Mouse (Mus musculus): ENCODE measurements around the gene Acsf3. TPM values are rescaled to one million over a fixed set of nuclear protein-coding genes. Genes with fewer than 3 reads are reported as not detected.

Gene Acsf3
- polyA plus RNA-seq, 1 experiment from 2014 or later = 13.7 TPM

DNA sequence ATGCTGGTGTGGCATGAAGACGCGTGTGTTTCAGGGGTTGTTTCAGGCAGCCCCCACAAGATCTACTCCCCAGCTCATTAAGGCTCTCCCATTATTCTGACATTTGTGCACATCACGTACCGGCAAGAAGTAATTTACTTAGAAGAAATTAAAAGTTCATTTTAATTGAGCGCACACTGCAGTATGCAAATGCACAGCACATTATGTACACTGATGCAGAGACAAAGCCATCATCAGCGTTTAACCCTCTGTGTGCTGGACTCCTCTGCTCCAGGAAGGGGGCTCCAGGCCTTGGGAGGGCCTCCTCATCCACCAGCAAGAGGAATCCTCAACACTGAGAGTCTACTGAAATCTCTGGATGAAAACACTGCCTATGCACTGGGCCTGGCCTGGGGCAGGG is 37.4 kb upstream of the Acsf3 start:
- H3K27ac ChIP-seq (ENCODE audit: low read depth, low read length) = peak overlapping the region; percentile 76
- ATAC-seq (peak; percentile 37), DNase-seq (ENCODE audit: low spot score) (peak; percentile 72)
- H3K9me3 ChIP-seq (replicated peaks; ENCODE audit: control insufficient read depth, low read length) = no peaks in the 10 kb centered on the region
- no peak overlapping the region for H3K4me2 ChIP-seq (ENCODE audit: low read length)
- no peak overlapping the region for H3K9ac ChIP-seq (ENCODE audit: low read length)
- H3K4me1 ChIP-seq (ENCODE audit: control insufficient read depth, insufficient read depth, low read length) = peaks cover 62% of the 10 kb centered on the region
- no peaks in the 10 kb centered on the region for H3K36me3 ChIP-seq (ENCODE audit: control insufficient read depth, insufficient read depth, low read length)
- no peak overlapping the region for H3K4me3 ChIP-seq (ENCODE audit: low read depth, low read length)
- 21% methylated on average over 6 of the region's 6 CpGs for WGBS
- H3K27me3 ChIP-seq (replicated peaks; ENCODE audit: control insufficient read depth, insufficient read depth, low read length) = no peaks in the 10 kb centered on the region

DNA sequence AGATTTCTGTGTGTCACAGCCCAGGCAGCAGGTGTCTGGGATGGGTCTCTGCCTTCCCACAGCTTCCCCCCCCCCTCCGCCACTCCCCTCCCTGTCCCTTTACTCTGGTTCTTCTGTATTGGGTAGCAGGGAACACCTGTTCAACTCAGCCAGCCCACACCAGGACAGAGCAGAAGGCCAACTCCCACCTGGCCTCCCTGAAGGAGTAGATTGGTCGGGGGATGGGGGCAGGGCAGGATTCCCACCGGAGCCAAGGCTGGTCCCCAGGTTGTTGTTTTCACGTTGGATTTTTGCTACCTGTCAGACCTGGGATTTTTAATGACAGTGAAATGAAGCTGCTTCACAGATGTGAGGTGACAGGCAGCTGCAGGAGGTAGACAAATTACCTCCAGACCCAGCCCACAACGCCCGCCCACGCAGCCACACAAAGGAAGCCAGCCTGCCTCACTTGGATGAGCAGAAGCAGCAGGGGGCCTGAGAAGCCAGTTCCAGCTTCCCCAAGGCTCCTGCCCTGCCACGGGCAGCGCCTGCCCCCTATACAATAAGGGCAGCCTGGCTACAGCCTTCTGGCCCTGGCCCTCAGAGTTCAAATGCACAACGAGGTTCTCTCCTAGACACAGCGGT is 36.1 kb upstream of the Acsf3 start:
- H3K27ac ChIP-seq (ENCODE audit: low read depth, low read length) = peak overlapping the region; percentile 76
- ATAC-seq (no peak), DNase-seq (ENCODE audit: low spot score) (peak; percentile 51)
- H3K9me3 ChIP-seq (replicated peaks; ENCODE audit: control insufficient read depth, low read length) = no peaks in the 10 kb centered on the region
- WGBS = 21% methylated on average over 11 of the region's 11 CpGs
- H3K27me3 ChIP-seq (replicated peaks; ENCODE audit: control insufficient read depth, insufficient read depth, low read length) = no peaks in the 10 kb centered on the region
- peaks cover 72% of the 10 kb centered on the region for H3K4me1 ChIP-seq (ENCODE audit: control insufficient read depth, insufficient read depth, low read length)
- H3K4me3 ChIP-seq (ENCODE audit: low read depth, low read length) = no peak overlapping the region
- H3K36me3 ChIP-seq (ENCODE audit: control insufficient read depth, insufficient read depth, low read length) = no peaks in the 10 kb centered on the region
- 0 out of 2 replicates have a peak overlapping the region, but pooled peaks have one; percentile 29 for H3K9ac ChIP-seq (ENCODE audit: low read length)
- no peak overlapping the region for H3K4me2 ChIP-seq (ENCODE audit: low read length)

DNA sequence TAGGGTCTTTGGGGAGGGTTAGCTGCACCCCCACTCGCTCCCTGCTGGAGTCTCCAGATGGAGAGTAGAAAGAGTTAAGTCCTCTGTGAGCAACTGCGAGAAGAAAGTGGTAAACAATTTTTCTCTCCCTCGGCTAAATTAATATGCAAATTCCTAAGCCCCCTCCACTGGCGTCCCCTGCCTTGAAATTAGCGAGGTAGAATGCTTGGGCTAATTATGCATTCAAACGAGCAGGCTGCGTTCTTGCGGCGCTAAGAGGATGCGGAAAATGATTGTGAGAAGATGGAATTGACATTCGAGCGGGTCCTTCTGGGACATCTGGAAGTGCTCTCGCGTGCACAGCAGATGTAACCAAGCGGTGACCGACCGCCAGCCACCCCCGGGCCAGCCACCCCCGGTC is 32.8 kb upstream of the Acsf3 start:
- WGBS = under 1% methylated on average over 19 of the region's 19 CpGs
- ATAC-seq (peak; percentile 65), DNase-seq (ENCODE audit: low spot score) (peak; percentile 91)

DNA sequence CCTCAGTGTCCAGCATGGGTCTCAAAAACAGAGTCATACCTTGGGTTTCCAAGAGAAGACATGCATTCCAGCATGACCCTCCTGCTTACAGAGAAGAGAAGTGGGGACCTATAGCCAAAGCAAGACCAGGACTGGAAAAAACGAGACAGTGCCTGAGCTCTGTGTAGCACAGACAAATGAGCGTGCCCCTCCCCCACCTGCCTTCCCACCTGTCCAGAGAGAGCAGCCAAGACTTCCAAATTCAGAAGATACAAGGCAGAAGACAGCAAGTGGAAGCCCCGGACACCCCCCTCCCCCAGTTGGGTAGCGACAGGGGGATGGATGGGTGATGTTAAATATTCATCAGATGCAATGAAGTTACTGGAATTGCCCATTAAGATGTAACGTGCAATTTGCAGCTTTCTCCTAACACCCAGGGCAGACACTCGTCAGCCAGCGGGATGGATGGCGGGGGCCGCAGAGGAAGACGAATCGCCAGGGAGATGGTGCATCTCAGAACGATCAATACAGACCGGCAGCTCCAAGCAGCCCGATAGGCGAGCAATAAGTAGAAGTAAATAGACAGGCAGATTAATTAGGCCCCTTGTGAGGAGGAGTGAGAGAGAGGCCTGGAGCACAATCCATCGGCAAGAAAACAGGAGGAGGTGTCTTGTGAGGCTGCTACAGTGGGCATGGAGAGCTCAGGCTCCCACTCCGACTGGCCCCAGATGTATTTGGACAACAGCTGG is 30.1 kb upstream of the Acsf3 start:
- ATAC-seq (peak; percentile 14), DNase-seq (ENCODE audit: low spot score) (peak; percentile 64)
- Histone ChIP-seq H3K36me3 (ENCODE audit: control insufficient read depth, insufficient read depth, low read length) (no peaks in the 10 kb centered on the region), H3K9ac (ENCODE audit: low read length) (peak overlapping the region; percentile 49), H3K4me3 (ENCODE audit: low read depth, low read length) (no peak overlapping the region), H3K4me1 (ENCODE audit: control insufficient read depth, insufficient read depth, low read length) (peaks cover 75% of the 10 kb centered on the region), H3K27me3 (replicated peaks; ENCODE audit: control insufficient read depth, insufficient read depth, low read length) (no peaks in the 10 kb centered on the region), H3K27ac (ENCODE audit: low read depth, low read length) (peak overlapping the region; percentile 98), H3K4me2 (ENCODE audit: low read length) (peak overlapping the region; percentile 43), H3K9me3 (replicated peaks; ENCODE audit: control insufficient read depth, low read length) (no peaks in the 10 kb centered on the region)
- 13% methylated on average over 17 of the region's 17 CpGs for WGBS

More for the DNA sequence above, 32.8 kb upstream of the Acsf3 start:
- Histone ChIP-seq H3K27ac (ENCODE audit: low read depth, low read length) (peak overlapping the region; percentile 93), H3K36me3 (ENCODE audit: control insufficient read depth, insufficient read depth, low read length) (no peaks in the 10 kb centered on the region), H3K9ac (ENCODE audit: low read length) (peak overlapping the region; percentile 17; the same call in 1 of the 2 replicates), H3K4me2 (ENCODE audit: low read length) (peak overlapping the region; percentile 39), H3K27me3 (replicated peaks; ENCODE audit: control insufficient read depth, insufficient read depth, low read length) (no peaks in the 10 kb centered on the region), H3K4me1 (ENCODE audit: control insufficient read depth, insufficient read depth, low read length) (peaks cover 82% of the 10 kb centered on the region), H3K4me3 (ENCODE audit: low read depth, low read length) (no peak overlapping the region), H3K9me3 (replicated peaks; ENCODE audit: control insufficient read depth, low read length) (no peaks in the 10 kb centered on the region)

DNA sequence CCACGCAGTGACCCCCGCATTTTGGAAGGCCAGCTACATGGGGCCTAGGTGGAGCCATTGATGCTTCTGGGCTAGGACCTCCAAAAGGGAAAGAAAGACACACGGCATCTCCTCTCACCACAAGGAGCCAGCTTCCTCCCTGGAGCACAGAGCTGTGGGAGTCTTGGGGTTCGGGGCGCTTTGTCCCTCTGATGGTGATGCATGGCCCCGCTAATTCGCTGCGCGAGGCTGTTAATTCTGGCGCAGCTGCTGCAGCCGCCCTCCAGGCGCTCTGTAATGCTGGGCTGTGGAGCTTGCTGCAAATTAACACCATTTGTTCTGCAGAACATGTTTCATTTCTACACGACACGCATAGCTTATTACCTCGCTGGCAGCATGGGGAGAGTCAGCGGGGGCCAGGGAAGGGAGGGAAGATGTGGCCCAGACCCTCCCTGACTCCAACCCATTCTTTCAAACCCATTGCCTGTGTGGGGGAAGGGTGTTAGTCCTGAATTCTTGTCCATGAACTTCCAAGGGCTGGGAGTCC is 29.5 kb upstream of the Acsf3 start:
- Histone ChIP-seq H3K9ac (ENCODE audit: low read length) (peak overlapping the region; percentile 49), H3K27me3 (replicated peaks; ENCODE audit: control insufficient read depth, insufficient read depth, low read length) (no peaks in the 10 kb centered on the region), H3K27ac (ENCODE audit: low read depth, low read length) (peak overlapping the region; percentile 98), H3K4me2 (ENCODE audit: low read length) (peak overlapping the region; percentile 43), H3K36me3 (ENCODE audit: control insufficient read depth, insufficient read depth, low read length) (no peaks in the 10 kb centered on the region), H3K9me3 (replicated peaks; ENCODE audit: control insufficient read depth, low read length) (no peaks in the 10 kb centered on the region), H3K4me1 (ENCODE audit: control insufficient read depth, insufficient read depth, low read length) (peaks cover 82% of the 10 kb centered on the region), H3K4me3 (ENCODE audit: low read depth, low read length) (no peak overlapping the region)
- ATAC-seq = peak; percentile 78
- WGBS = 3% methylated on average over 16 of the region's 16 CpGs
- DNase-seq (ENCODE audit: low spot score) = peak; percentile 85

DNA sequence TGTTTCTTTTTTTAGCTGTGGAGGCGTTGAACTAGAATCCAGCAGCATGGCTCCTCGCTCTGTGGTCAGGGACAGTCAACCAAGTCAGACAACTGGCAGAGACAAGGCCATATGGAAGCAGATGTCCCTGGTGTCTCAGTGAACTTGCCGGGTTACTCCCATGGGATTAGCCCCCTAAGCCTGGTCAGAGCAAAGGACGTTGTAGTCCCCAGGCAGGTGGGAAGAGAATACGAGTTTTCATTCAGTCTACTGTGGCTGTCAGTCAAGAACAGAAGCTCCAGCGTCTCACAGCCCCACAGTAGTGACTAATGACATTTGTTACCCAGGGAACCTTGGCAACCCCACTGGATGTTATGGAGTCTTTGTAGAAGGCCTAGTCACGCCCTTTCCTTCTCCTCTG is 28.8 kb upstream of the Acsf3 start:
- no peak overlapping the region for H3K9ac ChIP-seq (ENCODE audit: low read length)
- H3K4me2 ChIP-seq (ENCODE audit: low read length) = no peak overlapping the region
- no peaks in the 10 kb centered on the region for H3K9me3 ChIP-seq (replicated peaks; ENCODE audit: control insufficient read depth, low read length)
- peak overlapping the region; percentile 98 for H3K27ac ChIP-seq (ENCODE audit: low read depth, low read length)
- H3K27me3 ChIP-seq (replicated peaks; ENCODE audit: control insufficient read depth, insufficient read depth, low read length) = no peaks in the 10 kb centered on the region
- no peak overlapping the region for H3K4me3 ChIP-seq (ENCODE audit: low read depth, low read length)
- no peak for DNase-seq (ENCODE audit: low spot score)
- WGBS = 44% methylated on average over 7 of the region's 7 CpGs
- ATAC-seq = no peak
- no peaks in the 10 kb centered on the region for H3K36me3 ChIP-seq (ENCODE audit: control insufficient read depth, insufficient read depth, low read length)
- H3K4me1 ChIP-seq (ENCODE audit: control insufficient read depth, insufficient read depth, low read length) = peaks cover 86% of the 10 kb centered on the region

DNA sequence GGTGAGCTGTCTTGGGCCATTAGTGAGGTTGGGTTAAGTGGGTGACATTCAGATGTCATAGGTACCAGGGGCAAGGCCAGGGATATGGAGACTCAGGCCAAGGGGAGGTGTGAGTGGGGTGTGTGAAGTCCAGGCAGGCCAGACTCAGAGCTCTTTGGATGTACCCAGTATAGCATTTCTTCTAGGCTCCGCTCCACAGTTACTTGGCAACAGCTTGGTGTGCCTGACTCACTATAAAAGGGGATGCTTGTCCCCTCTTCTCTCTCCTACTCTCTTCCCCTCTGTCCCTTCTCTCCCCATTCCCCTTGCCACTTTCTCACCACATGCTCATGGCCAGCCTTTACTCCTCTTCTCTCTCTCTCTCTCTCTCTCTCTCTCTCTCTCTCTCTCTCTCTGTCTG is 27.5 kb upstream of the Acsf3 start:
- no peak for DNase-seq (ENCODE audit: low spot score)
- Histone ChIP-seq H3K27me3 (replicated peaks; ENCODE audit: control insufficient read depth, insufficient read depth, low read length) (no peaks in the 10 kb centered on the region), H3K27ac (ENCODE audit: low read depth, low read length) (no peak overlapping the region), H3K4me1 (ENCODE audit: control insufficient read depth, insufficient read depth, low read length) (peaks cover 85% of the 10 kb centered on the region), H3K36me3 (ENCODE audit: control insufficient read depth, insufficient read depth, low read length) (no peaks in the 10 kb centered on the region), H3K9ac (ENCODE audit: low read length) (no peak overlapping the region), H3K9me3 (replicated peaks; ENCODE audit: control insufficient read depth, low read length) (no peaks in the 10 kb centered on the region), H3K4me2 (ENCODE audit: low read length) (no peak overlapping the region), H3K4me3 (ENCODE audit: low read depth, low read length) (no peak overlapping the region)
- WGBS = 75% methylated on average over 1 of the region's 1 CpGs
- no peak for ATAC-seq

DNA sequence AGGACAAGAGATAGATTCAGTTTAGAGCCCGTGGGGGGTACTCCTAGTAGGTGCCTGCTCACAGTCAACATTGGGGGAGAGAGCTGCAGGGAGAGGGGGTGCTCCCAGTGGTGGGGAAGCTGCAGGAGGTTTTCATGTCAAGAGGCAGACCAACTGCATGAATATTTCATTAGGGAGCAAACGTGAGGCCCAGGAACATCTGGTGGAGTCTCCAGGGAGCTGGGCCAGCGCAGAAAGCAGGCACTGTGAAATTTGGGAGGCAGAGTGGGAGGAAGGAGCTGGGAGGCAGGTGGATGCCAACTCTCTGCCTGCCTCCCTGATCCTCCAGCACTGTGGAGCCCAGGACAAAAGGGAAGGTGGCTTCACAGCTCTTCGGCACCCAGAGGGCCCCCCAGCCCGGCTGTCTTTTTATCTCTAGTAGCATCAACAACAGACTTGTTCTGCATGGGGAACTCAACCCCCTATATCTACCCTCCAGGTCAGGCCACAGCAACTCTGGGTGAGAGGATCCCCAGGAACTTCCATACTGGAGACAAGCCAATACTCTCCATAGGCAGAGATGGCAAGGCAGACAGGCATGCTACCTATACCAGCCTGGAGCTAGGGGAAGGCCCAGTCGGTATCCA is 25.8 kb upstream of the Acsf3 start:
- DNase-seq (ENCODE audit: low spot score) = peak; percentile 48
- no peaks in the 10 kb centered on the region for H3K36me3 ChIP-seq (ENCODE audit: control insufficient read depth, insufficient read depth, low read length)
- peak overlapping the region; percentile 67 for H3K27ac ChIP-seq (ENCODE audit: low read depth, low read length)
- no peak for ATAC-seq
- H3K27me3 ChIP-seq (replicated peaks; ENCODE audit: control insufficient read depth, insufficient read depth, low read length) = no peaks in the 10 kb centered on the region
- no peaks in the 10 kb centered on the region for H3K9me3 ChIP-seq (replicated peaks; ENCODE audit: control insufficient read depth, low read length)
- H3K4me1 ChIP-seq (ENCODE audit: control insufficient read depth, insufficient read depth, low read length) = peaks cover 70% of the 10 kb centered on the region
- no peak overlapping the region for H3K9ac ChIP-seq (ENCODE audit: low read length)
- WGBS = 50% methylated on average over 6 of the region's 6 CpGs
- H3K4me2 ChIP-seq (ENCODE audit: low read length) = no peak overlapping the region
- no peak overlapping the region for H3K4me3 ChIP-seq (ENCODE audit: low read depth, low read length)
